Mouse (Mus musculus): Measurements from ENCODE around the gene Gnai1. TPM values are rescaled to one million over a fixed set of nuclear protein-coding genes. Genes with fewer than 3 reads are reported as not detected.

Gnai1 gene
- polyA plus RNA-seq, 1 experiment from 2014 or later = 26.2 TPM

- DNase-seq (ENCODE audit: low spot score) (no peak), ATAC-seq (ENCODE audit: insufficient read depth, low FRiP score, low TSS enrichment) (no peak)
- no peaks in the 10 kb centered on the region for H3K9me3 ChIP-seq (ENCODE audit: control insufficient read depth, low read length)
- no peak overlapping the region for H3K9ac ChIP-seq (ENCODE audit: low read length)
- 72% methylated on average over 1 of the region's 1 CpGs for WGBS
- no peak overlapping the region for H3K4me2 ChIP-seq (ENCODE audit: low read depth)
- no peaks in the 10 kb centered on the region for H3K4me1 ChIP-seq (ENCODE audit: control insufficient read depth, insufficient read depth, low read length)
- H3K27ac ChIP-seq (ENCODE audit: low read depth, low read length) = no peak overlapping the region
- H3K27me3 ChIP-seq (ENCODE audit: control insufficient read depth, insufficient read depth, low read length) = no peaks in the 10 kb centered on the region
- no peak overlapping the region for H3K4me3 ChIP-seq (ENCODE audit: low read depth, low read length)
- H3K36me3 ChIP-seq (ENCODE audit: control insufficient read depth, insufficient read depth, low read length) = no peaks in the 10 kb centered on the region
These were observed 52.8 kb downstream of the Gnai1 start for GRCm38 (mm10) chr5:18307229-18307804.

- ATAC-seq (ENCODE audit: insufficient read depth, low FRiP score, low TSS enrichment) (no peak), DNase-seq (ENCODE audit: low spot score) (no peak)
- Histone ChIP-seq H3K4me1 (ENCODE audit: control insufficient read depth, insufficient read depth, low read length) (no peaks in the 10 kb centered on the region), H3K4me3 (ENCODE audit: low read depth, low read length) (no peak overlapping the region), H3K9ac (ENCODE audit: low read length) (no peak overlapping the region), H3K4me2 (ENCODE audit: low read depth) (no peak overlapping the region), H3K36me3 (ENCODE audit: control insufficient read depth, insufficient read depth, low read length) (no peaks in the 10 kb centered on the region), H3K9me3 (ENCODE audit: control insufficient read depth, low read length) (no peaks in the 10 kb centered on the region), H3K27ac (ENCODE audit: low read depth, low read length) (no peak overlapping the region), H3K27me3 (ENCODE audit: control insufficient read depth, insufficient read depth, low read length) (no peaks in the 10 kb centered on the region)
- 85% methylated on average over 2 of the region's 2 CpGs for WGBS
These were observed 63.6 kb downstream of the Gnai1 start for GRCm38 (mm10) chr5:18296584-18296983.

GRCm38 (mm10) chr5:18292744-18293143, 67.4 kb downstream of the Gnai1 start:
- Histone ChIP-seq H3K4me2 (ENCODE audit: low read depth) (no peak overlapping the region), H3K4me1 (ENCODE audit: control insufficient read depth, insufficient read depth, low read length) (no peaks in the 10 kb centered on the region), H3K9me3 (ENCODE audit: control insufficient read depth, low read length) (no peaks in the 10 kb centered on the region), H3K4me3 (ENCODE audit: low read depth, low read length) (no peak overlapping the region), H3K9ac (ENCODE audit: low read length) (no peak overlapping the region), H3K27me3 (ENCODE audit: control insufficient read depth, insufficient read depth, low read length) (no peaks in the 10 kb centered on the region), H3K36me3 (ENCODE audit: control insufficient read depth, insufficient read depth, low read length) (no peaks in the 10 kb centered on the region), H3K27ac (ENCODE audit: low read depth, low read length) (no peak overlapping the region)
- ATAC-seq (ENCODE audit: insufficient read depth, low FRiP score, low TSS enrichment) (no peak), DNase-seq (ENCODE audit: low spot score) (no peak)
- 68% methylated on average over 5 of the region's 5 CpGs for WGBS

- no peaks in the 10 kb centered on the region for H3K4me1 ChIP-seq (ENCODE audit: control insufficient read depth, insufficient read depth, low read length)
- 82% methylated on average over 4 of the region's 4 CpGs for WGBS
- no peaks in the 10 kb centered on the region for H3K9me3 ChIP-seq (ENCODE audit: control insufficient read depth, low read length)
- DNase-seq (ENCODE audit: low spot score) (no peak), ATAC-seq (ENCODE audit: insufficient read depth, low FRiP score, low TSS enrichment) (no peak)
- no peaks in the 10 kb centered on the region for H3K36me3 ChIP-seq (ENCODE audit: control insufficient read depth, insufficient read depth, low read length)
- no peak overlapping the region for H3K4me2 ChIP-seq (ENCODE audit: low read depth)
- H3K27ac ChIP-seq (ENCODE audit: low read depth, low read length) = no peak overlapping the region
- H3K9ac ChIP-seq (ENCODE audit: low read length) = no peak overlapping the region
- no peaks in the 10 kb centered on the region for H3K27me3 ChIP-seq (ENCODE audit: control insufficient read depth, insufficient read depth, low read length)
- H3K4me3 ChIP-seq (ENCODE audit: low read depth, low read length) = no peak overlapping the region
These were observed 70.6 kb downstream of the Gnai1 start for GRCm38 (mm10) chr5:18289530-18289929.

- no peaks in the 10 kb centered on the region for H3K9me3 ChIP-seq (ENCODE audit: control insufficient read depth, low read length)
- no peak overlapping the region for H3K4me3 ChIP-seq (ENCODE audit: low read depth, low read length)
- H3K4me1 ChIP-seq (ENCODE audit: control insufficient read depth, insufficient read depth, low read length) = no peaks in the 10 kb centered on the region
- H3K27me3 ChIP-seq (ENCODE audit: control insufficient read depth, insufficient read depth, low read length) = no peaks in the 10 kb centered on the region
- H3K36me3 ChIP-seq (ENCODE audit: control insufficient read depth, insufficient read depth, low read length) = no peaks in the 10 kb centered on the region
- 83% methylated on average over 7 of the region's 7 CpGs for WGBS
- DNase-seq (ENCODE audit: low spot score) (no peak), ATAC-seq (ENCODE audit: insufficient read depth, low FRiP score, low TSS enrichment) (no peak)
- no peak overlapping the region for H3K9ac ChIP-seq (ENCODE audit: low read length)
- no peak overlapping the region for H3K4me2 ChIP-seq (ENCODE audit: low read depth)
- H3K27ac ChIP-seq (ENCODE audit: low read depth, low read length) = no peak overlapping the region
These were observed 71.5 kb downstream of the Gnai1 start for GRCm38 (mm10) chr5:18288694-18289093.

- no peak for DNase-seq (ENCODE audit: low spot score)
- WGBS = 89% methylated on average over 3 of the region's 3 CpGs
- no peak for ATAC-seq (ENCODE audit: insufficient read depth, low FRiP score, low TSS enrichment)
- no peak overlapping the region for H3K27ac ChIP-seq (ENCODE audit: low read depth, low read length)
- H3K9me3 ChIP-seq (ENCODE audit: control insufficient read depth, low read length) = no peaks in the 10 kb centered on the region
- H3K4me2 ChIP-seq (ENCODE audit: low read depth) = no peak overlapping the region
- no peaks in the 10 kb centered on the region for H3K36me3 ChIP-seq (ENCODE audit: control insufficient read depth, insufficient read depth, low read length)
- H3K4me1 ChIP-seq (ENCODE audit: control insufficient read depth, insufficient read depth, low read length) = no peaks in the 10 kb centered on the region
- no peaks in the 10 kb centered on the region for H3K27me3 ChIP-seq (ENCODE audit: control insufficient read depth, insufficient read depth, low read length)
- H3K4me3 ChIP-seq (ENCODE audit: low read depth, low read length) = no peak overlapping the region
- H3K9ac ChIP-seq (ENCODE audit: low read length) = no peak overlapping the region
These were observed 72.1 kb downstream of the Gnai1 start for GRCm38 (mm10) chr5:18288079-18288478.

GRCm38 (mm10) chr5:18282095-18282494, 78.1 kb downstream of the Gnai1 start:
- H3K9me3 ChIP-seq (ENCODE audit: control insufficient read depth, low read length) = no peaks in the 10 kb centered on the region

GRCm38 (mm10) chr5:18274352-18274940, 85.7 kb downstream of the Gnai1 start:
- no peak overlapping the region for H3K4me2 ChIP-seq (ENCODE audit: low read depth)
- H3K9ac ChIP-seq (ENCODE audit: low read length) = no peak overlapping the region
- H3K4me3 ChIP-seq (ENCODE audit: low read depth, low read length) = no peak overlapping the region
- 91% methylated on average over 7 of the region's 7 CpGs for WGBS
- no peak for ATAC-seq (ENCODE audit: insufficient read depth, low FRiP score, low TSS enrichment)
- H3K27me3 ChIP-seq (ENCODE audit: control insufficient read depth, insufficient read depth, low read length) = no peaks in the 10 kb centered on the region
- no peak overlapping the region for H3K27ac ChIP-seq (ENCODE audit: low read depth, low read length)
- H3K9me3 ChIP-seq (ENCODE audit: control insufficient read depth, low read length) = no peaks in the 10 kb centered on the region
- H3K4me1 ChIP-seq (ENCODE audit: control insufficient read depth, insufficient read depth, low read length) = no peaks in the 10 kb centered on the region
- no peaks in the 10 kb centered on the region for H3K36me3 ChIP-seq (ENCODE audit: control insufficient read depth, insufficient read depth, low read length)
- DNase-seq (ENCODE audit: low spot score) = no peak

More at GRCm38 (mm10) chr5:18282095-18282494, 78.1 kb downstream of the Gnai1 start:
- H3K4me3 ChIP-seq (ENCODE audit: low read depth, low read length) = no peak overlapping the region
- H3K4me1 ChIP-seq (ENCODE audit: control insufficient read depth, insufficient read depth, low read length) = no peaks in the 10 kb centered on the region
- no peak for DNase-seq (ENCODE audit: low spot score)
- ATAC-seq (ENCODE audit: insufficient read depth, low FRiP score, low TSS enrichment) = no peak
- no peaks in the 10 kb centered on the region for H3K27me3 ChIP-seq (ENCODE audit: control insufficient read depth, insufficient read depth, low read length)
- 79% methylated on average over 3 of the region's 3 CpGs for WGBS
- no peak overlapping the region for H3K9ac ChIP-seq (ENCODE audit: low read length)
- H3K4me2 ChIP-seq (ENCODE audit: low read depth) = no peak overlapping the region
- no peak overlapping the region for H3K27ac ChIP-seq (ENCODE audit: low read depth, low read length)
- no peaks in the 10 kb centered on the region for H3K36me3 ChIP-seq (ENCODE audit: control insufficient read depth, insufficient read depth, low read length)
